Mouse (Mus musculus) heart, embryonic 11.5 days (tissue): ENCODE data around the gene C2cd4c. TPM values are rescaled to one million over a fixed set of nuclear protein-coding genes. Genes with fewer than 3 reads are reported as not detected.

ENCODE experiments used
- ATAC-seq: fragments of 200-750 bp; cut with Nextera tagmentation; replicated peaks from 2 replicates; pipeline ENCODE4 v1.8.0; 2017; ENCODE audit warnings: moderate library complexity; ENCODE audit not compliant: insufficient number of reproducible peaks, low FRiP score, low TSS enrichment
- H3K27ac ChIP-seq: fragments of 300-500 bp; sonication (generic); 2 replicates; pipeline ENCODE4 v1.5.1; 2014; ENCODE audit warnings: mild to moderate bottlenecking, low read depth, low read length
- H3K27me3 ChIP-seq: fragments of 300-500 bp; sonication (generic); 2 replicates; pipeline ENCODE4 v1.6.1; 2014; ENCODE audit warnings: mild to moderate bottlenecking, low read length, mixed read lengths; ENCODE audit not compliant: control insufficient read depth, insufficient read depth
- H3K36me3 ChIP-seq: fragments of 300-500 bp; sonication (generic); 2 replicates; pipeline ENCODE4 v1.6.1; 2014; ENCODE audit warnings: mild to moderate bottlenecking, low read length, moderate library complexity, mixed read lengths; ENCODE audit not compliant: control insufficient read depth, insufficient read depth
- H3K4me1 ChIP-seq: fragments of 300-500 bp; sonication (generic); 2 replicates; pipeline ENCODE4 v1.6.1; 2014; ENCODE audit warnings: low read length; ENCODE audit not compliant: control insufficient read depth, insufficient read depth
- H3K4me2 ChIP-seq: fragments of 300-500 bp; sonication (generic); 2 replicates; pipeline ENCODE4 v1.6.1; 2014; ENCODE audit warnings: mild to moderate bottlenecking, moderate library complexity
- H3K4me3 ChIP-seq: fragments of 300-500 bp; sonication (generic); 2 replicates; pipeline ENCODE4 v1.5.1; 2014; ENCODE audit warnings: low read depth, low read length
- H3K9ac ChIP-seq: fragments of 300-500 bp; sonication (generic); 2 replicates; pipeline ENCODE4 v1.6.1; 2014; ENCODE audit warnings: mild to moderate bottlenecking, low read depth, low read length, moderate library complexity
- H3K9me3 ChIP-seq: fragments of 300-500 bp; sonication (generic); replicated peaks from 2 replicates; pipeline ENCODE4 v1.6.1; 2016; ENCODE audit warnings: low read length; ENCODE audit not compliant: control insufficient read depth
- WGBS: fragments of 180-500 bp; shearing (Covaris S2); extraction: QIAGEN DNeasy Blood & Tissue Kit; methylation state at CpG from one replicate; pipeline ENCODE4 v1.1.7; 2014; ENCODE audit not compliant: insufficient replicate concordance; 5-methylcytosine and 5-hydroxymethylcytosine counted together
- polyA plus RNA-seq: library from polyadenylated mRNA; unstranded; fragments of >200 nt; fragmentation: Nextera tagmentation; extraction: Ambion mirVana; gene quantifications from 2 replicates; pipeline ENCODE4 v1.2.1, GENCODE M21; 2014

C2cd4c gene
- polyA plus RNA-seq, 1 experiment from 2014 or later: not detected

GRCm38 (mm10) chr10:79586243-79586642, 27.6 kb downstream of the C2cd4c start:
- Histone ChIP-seq H3K9me3 (no peaks in the 10 kb centered on the region), H3K4me1 (no peaks in the 10 kb centered on the region), H3K36me3 (no peaks in the 10 kb centered on the region), H3K27me3 (no peaks in the 10 kb centered on the region), H3K4me3 (no peak overlapping the region), H3K9ac (no peak overlapping the region), H3K27ac (no peak overlapping the region), H3K4me2 (no peak overlapping the region)
- 69% methylated on average over 8 of the region's 8 CpGs for WGBS
- no peak for ATAC-seq

DNA sequence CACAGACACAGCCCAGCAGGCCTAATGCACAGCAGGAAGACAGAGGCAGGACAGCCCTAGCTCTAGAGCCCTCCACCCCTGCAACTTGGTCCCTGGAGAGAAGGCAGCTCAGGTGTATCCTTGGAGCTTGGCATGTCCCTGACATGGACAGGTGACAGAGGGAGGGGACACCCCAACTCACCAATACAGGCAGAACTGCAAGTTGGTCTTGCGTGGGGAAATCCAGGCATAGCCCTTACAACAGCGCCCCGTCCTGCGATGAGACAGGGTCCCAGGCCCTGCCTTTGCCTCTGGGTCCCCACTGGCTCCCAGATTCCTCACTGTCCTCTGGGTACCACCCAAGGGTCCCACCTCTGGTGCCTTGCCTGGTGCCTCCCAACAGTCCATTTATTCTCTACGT, 28.1 kb downstream of the C2cd4c start:
- ATAC-seq: no peak
- no peaks in the 10 kb centered on the region for H3K9me3 ChIP-seq
- H3K4me1 ChIP-seq: no peaks in the 10 kb centered on the region
- H3K4me3 ChIP-seq: no peak overlapping the region
- no peak overlapping the region for H3K27ac ChIP-seq
- H3K27me3 ChIP-seq: no peaks in the 10 kb centered on the region
- no peaks in the 10 kb centered on the region for H3K36me3 ChIP-seq
- WGBS: 84% methylated on average over 5 of the region's 5 CpGs
- H3K4me2 ChIP-seq: no peak overlapping the region
- no peak overlapping the region for H3K9ac ChIP-seq

- Histone ChIP-seq H3K27me3 (no peaks in the 10 kb centered on the region; the same call in 1 of the 2 replicates), H3K36me3 (no peaks in the 10 kb centered on the region), H3K4me1 (no peaks in the 10 kb centered on the region), H3K4me3 (no peak overlapping the region), H3K9me3 (no peaks in the 10 kb centered on the region), H3K9ac (no peak overlapping the region), H3K4me2 (no peak overlapping the region), H3K27ac (no peak overlapping the region)
- ATAC-seq: no peak
- WGBS: 79% methylated on average over 6 of the region's 6 CpGs
Measured at GRCm38 (mm10) chr10:79585136-79585535, 28.7 kb downstream of the C2cd4c start.

- no peak overlapping the region for H3K9ac ChIP-seq
- no peak overlapping the region for H3K4me2 ChIP-seq
- no peaks in the 10 kb centered on the region for H3K36me3 ChIP-seq
- no peaks in the 10 kb centered on the region for H3K4me1 ChIP-seq
- no peak for ATAC-seq
- WGBS: 70% methylated on average over 9 of the region's 9 CpGs
- H3K9me3 ChIP-seq: no peaks in the 10 kb centered on the region
- no peaks in the 10 kb centered on the region; the same call in 1 of the 2 replicates for H3K27me3 ChIP-seq
- H3K4me3 ChIP-seq: no peak overlapping the region
- no peak overlapping the region for H3K27ac ChIP-seq
Measured at GRCm38 (mm10) chr10:79584426-79584825, 29.4 kb downstream of the C2cd4c start.

DNA sequence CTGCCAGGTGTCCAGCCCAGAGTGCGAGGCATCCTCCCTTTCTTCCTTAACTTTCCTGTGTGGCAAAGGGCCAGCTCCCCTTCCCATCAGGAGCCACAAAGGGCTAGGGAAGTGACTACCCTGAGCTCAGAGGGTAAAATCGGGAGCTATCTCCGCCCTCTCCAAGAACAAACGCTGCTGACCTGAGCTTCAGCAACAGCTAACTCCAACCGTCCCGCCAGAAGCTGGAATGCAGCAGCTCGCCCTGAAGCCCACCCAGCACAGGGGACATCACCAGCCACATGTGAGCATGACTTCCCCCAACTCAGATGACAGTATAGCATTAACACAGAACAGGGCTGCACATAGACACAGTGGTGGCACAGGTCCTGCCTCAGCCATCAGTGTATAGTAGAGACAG, 29.8 kb downstream of the C2cd4c start:
- Histone ChIP-seq H3K9me3 (no peaks in the 10 kb centered on the region), H3K9ac (no peak overlapping the region), H3K36me3 (no peaks in the 10 kb centered on the region), H3K4me2 (no peak overlapping the region), H3K27me3 (peaks cover under 1% of the 10 kb centered on the region; the same call in 1 of the 2 replicates), H3K4me1 (no peaks in the 10 kb centered on the region), H3K4me3 (no peak overlapping the region), H3K27ac (no peak overlapping the region)
- ATAC-seq: no peak
- 46% methylated on average over 7 of the region's 7 CpGs for WGBS

- Histone ChIP-seq H3K36me3 (no peaks in the 10 kb centered on the region), H3K9ac (no peak overlapping the region), H3K4me1 (no peaks in the 10 kb centered on the region), H3K9me3 (no peaks in the 10 kb centered on the region), H3K4me2 (no peak overlapping the region), H3K27ac (no peak overlapping the region), H3K27me3 (peaks cover 6% of the 10 kb centered on the region; the same call in 1 of the 2 replicates), H3K4me3 (no peak overlapping the region)
- ATAC-seq: no peak
- WGBS: 80% methylated on average over 8 of the region's 8 CpGs
Measured at GRCm38 (mm10) chr10:79581501-79581900, 32.3 kb downstream of the C2cd4c start.

GRCm38 (mm10) chr10:79580811-79581210, 33.0 kb downstream of the C2cd4c start:
- WGBS: 45% methylated on average over 6 of the region's 6 CpGs

GRCm38 (mm10) chr10:79580356-79580755, 33.5 kb downstream of the C2cd4c start:
- no peak overlapping the region for H3K27ac ChIP-seq
- whole genome bisulfite sequencing: 60% methylated on average over 7 of the region's 7 CpGs
- no peaks in the 10 kb centered on the region for H3K9me3 ChIP-seq
- H3K36me3 ChIP-seq: no peaks in the 10 kb centered on the region
- no peak overlapping the region for H3K4me3 ChIP-seq
- H3K27me3 ChIP-seq: peaks cover 6% of the 10 kb centered on the region; the same call in 1 of the 2 replicates
- ATAC-seq: no peak
- H3K4me1 ChIP-seq: no peaks in the 10 kb centered on the region
- no peak overlapping the region for H3K9ac ChIP-seq
- no peak overlapping the region for H3K4me2 ChIP-seq

More at GRCm38 (mm10) chr10:79580811-79581210, 33.0 kb downstream of the C2cd4c start:
- no peaks in the 10 kb centered on the region for H3K36me3 ChIP-seq
- no peak overlapping the region for H3K4me3 ChIP-seq
- no peak overlapping the region for H3K27ac ChIP-seq
- no peak overlapping the region for H3K4me2 ChIP-seq
- H3K9me3 ChIP-seq: no peaks in the 10 kb centered on the region
- no peak overlapping the region for H3K9ac ChIP-seq
- peaks cover 6% of the 10 kb centered on the region; the same call in 1 of the 2 replicates for H3K27me3 ChIP-seq
- H3K4me1 ChIP-seq: no peaks in the 10 kb centered on the region
- no peak for ATAC-seq

- H3K27ac ChIP-seq: no peak overlapping the region
- peaks cover 6% of the 10 kb centered on the region; the same call in 1 of the 2 replicates for H3K27me3 ChIP-seq
- no peak overlapping the region for H3K9ac ChIP-seq
- no peaks in the 10 kb centered on the region for H3K4me1 ChIP-seq
- no peak overlapping the region for H3K4me2 ChIP-seq
- 77% methylated on average over 12 of the region's 12 CpGs for WGBS
- no peaks in the 10 kb centered on the region for H3K9me3 ChIP-seq
- H3K36me3 ChIP-seq: no peaks in the 10 kb centered on the region
- H3K4me3 ChIP-seq: no peak overlapping the region
- no peak for ATAC-seq
Measured at GRCm38 (mm10) chr10:79579781-79580180, 34.0 kb downstream of the C2cd4c start.
